ENCODE assay signal across 19 mouse cellular contexts in genomic region chr5:139758096-139758495, GRCm38 (mm10). TPM values are rescaled to one million over a fixed set of nuclear protein-coding genes. Genes with fewer than 3 reads are reported as not detected.
A peak's percentile ranks its signal among the peaks of the same experiment; 100 is the strongest.
DNase-seq lines count a peak whose midpoint lies in the region; ATAC-seq lines count a peak whose summit lies in the region.
"Had no signal": no experiment of that assay in that cellular context is flagged by ENCODE, and none has a peak within 500 bp of the region (broad histone marks: within the 10 kb centered on the region; RNA-seq: fewer than 3 reads in every experiment).

No protein-coding gene starts in this region.

- peak; percentile 46 for DNase-seq in layer of hippocampus, adult 11-12 months (ENCODE audit: low spot score)
- DNase-seq in layer of hippocampus, adult 9-10 months (ENCODE audit: low spot score) = no peak
- DNase-seq in right cerebral cortex, adult 2 months (ENCODE audit: low spot score in 2 of 2) = peak; percentile 73 to 77
- no peak for DNase-seq in right cerebral cortex, postnatal 10 days (ENCODE audit: low spot score in 2 of 2)
- DNase-seq in left cerebral cortex, adult 9 months (ENCODE audit: low spot score in 2 of 2) = peak; percentile 60 to 73
- no peak for DNase-seq in lung, adult 18-20 months
- DNase-seq: adrenal gland, adult 2 months; cerebellum, adult 8-10 months; gastrocnemius, adult 2 months; heart, adult 11 months; heart, postnatal 14 days; kidney, adult 18-20 months; kidney, postnatal 10 days; liver, postnatal 0 days; lung, postnatal 14 days; thymus, postnatal 25 days had no signal

- ATAC-seq in granulocyte monocyte progenitor cell, adult 5-6 weeks (replicated peaks; ENCODE audit: poor library complexity, severe bottlenecking) = no peak
- ATAC-seq: forebrain, embryonic 14.5 days; liver, postnatal 0 days; midbrain, embryonic 15.5 days had no signal

RNA-seq across cellular contexts. Expression of gene Ints1, which starts 17.4 kb away (rescaled TPM):
- total RNA-seq in granulocyte monocyte progenitor cell, adult 5-6 weeks (2014; fragmentation: Nextera tagmentation) = 85.9 and 93.1 TPM in 2 replicates
- total RNA-seq in granulocyte monocyte progenitor cell, adult 5-6 weeks (2017) = 46.7 and 53.4 TPM in 2 replicates

RNA-seq across cellular contexts. Expression of gene Micall2, which starts 22.0 kb away (rescaled TPM):
- total RNA-seq in granulocyte monocyte progenitor cell, adult 5-6 weeks (2014; fragmentation: Nextera tagmentation) = 8.3 and 9.7 TPM in 2 replicates
- total RNA-seq in granulocyte monocyte progenitor cell, adult 5-6 weeks (2017) = 2.8 and 3.9 TPM in 2 replicates

RNA-seq across cellular contexts. Expression of gene Mafk, which starts 33.2 kb away (rescaled TPM):
- 12.1 and 18.5 TPM in 2 replicates for total RNA-seq in granulocyte monocyte progenitor cell, adult 5-6 weeks (2014; fragmentation: Nextera tagmentation)
- total RNA-seq in granulocyte monocyte progenitor cell, adult 5-6 weeks (2017) = 18.5 and 23.0 TPM in 2 replicates

Comparison
In these comparisons a context has a peak if more than half of its experiments do, and no peak if none do; other contexts are left out.
1. DNase-seq: peak in layer of hippocampus, adult 11-12 months (single experiment), right cerebral cortex, adult 2 months (2 of 2) and left cerebral cortex, adult 9 months (2 of 2); none in layer of hippocampus, adult 9-10 months (single experiment), right cerebral cortex, postnatal 10 days (0 of 2) and lung, adult 18-20 months (0 of 2).